Mouse (Mus musculus): ENCODE measurements around the gene Anks4b.

GRCm38 (mm10) chr7:120203789-120204188 lies 30.1 kb downstream of the Anks4b start, which contains the start of gene Abca14:
- TF ChIP-seq MAX (IDR thresholded peaks at IDR 0.05) (no peak), CTCF (IDR thresholded peaks at IDR 0.05; ENCODE audit: control insufficient read depth, insufficient read depth, insufficient read length) (peak; percentile 51), CEBPB (IDR thresholded peaks at IDR 0.05; ENCODE audit: low read depth) (no peak), MYOD1 (IDR thresholded peaks at IDR 0.05; ENCODE audit: control insufficient read depth, insufficient read length, low read depth) (no peak), USF1 (IDR thresholded peaks at IDR 0.05; ENCODE audit: low read depth) (no peak), MYOG (IDR thresholded peaks at IDR 0.05; ENCODE audit: control insufficient read depth, extremely low read depth, insufficient read length) (no peak)
